Mouse (Mus musculus): ENCODE data around the gene Lpcat2. TPM values are rescaled to one million over a fixed set of nuclear protein-coding genes. Genes with fewer than 3 reads are reported as not detected.

Lpcat2 gene
- polyA plus RNA-seq, 1 experiment from 2014 or later, result 7.2 TPM

GRCm38 (mm10) chr8:92916082-92916481 lies 60.9 kb downstream of the Lpcat2 start:
- H3K9me3 ChIP-seq, result no peaks in the 10 kb centered on the region
- H3K4me2 ChIP-seq (replicated peaks), result no peak overlapping the region
- 85% methylated on average over 3 of the region's 3 CpGs for WGBS
- H3K4me1 ChIP-seq, result no peaks in the 10 kb centered on the region
- no peak overlapping the region for H3K27ac ChIP-seq
- no peaks in the 10 kb centered on the region for H3K36me3 ChIP-seq
- no peak for ATAC-seq (ENCODE audit: insufficient number of reproducible peaks, insufficient read depth, low FRiP score, low TSS enrichment)
- no peak overlapping the region for H3K9ac ChIP-seq
- H3K4me3 ChIP-seq, result no peak overlapping the region
- H3K27me3 ChIP-seq, result no peaks in the 10 kb centered on the region

GRCm38 (mm10) chr8:92921768-92922167 lies 66.6 kb downstream of the Lpcat2 start:
- no peak overlapping the region for H3K4me2 ChIP-seq (replicated peaks)
- WGBS, result 84% methylated on average over 3 of the region's 3 CpGs
- no peaks in the 10 kb centered on the region for H3K27me3 ChIP-seq
- no peak overlapping the region for H3K9ac ChIP-seq
- ATAC-seq (ENCODE audit: insufficient number of reproducible peaks, insufficient read depth, low FRiP score, low TSS enrichment), result no peak
- no peak overlapping the region for H3K27ac ChIP-seq
- no peaks in the 10 kb centered on the region for H3K9me3 ChIP-seq
- H3K4me1 ChIP-seq, result 0 out of 2 replicates have a peak, but pooled peaks cover 5% of the 10 kb centered on the region
- no peaks in the 10 kb centered on the region for H3K36me3 ChIP-seq
- no peak overlapping the region for H3K4me3 ChIP-seq

DNA sequence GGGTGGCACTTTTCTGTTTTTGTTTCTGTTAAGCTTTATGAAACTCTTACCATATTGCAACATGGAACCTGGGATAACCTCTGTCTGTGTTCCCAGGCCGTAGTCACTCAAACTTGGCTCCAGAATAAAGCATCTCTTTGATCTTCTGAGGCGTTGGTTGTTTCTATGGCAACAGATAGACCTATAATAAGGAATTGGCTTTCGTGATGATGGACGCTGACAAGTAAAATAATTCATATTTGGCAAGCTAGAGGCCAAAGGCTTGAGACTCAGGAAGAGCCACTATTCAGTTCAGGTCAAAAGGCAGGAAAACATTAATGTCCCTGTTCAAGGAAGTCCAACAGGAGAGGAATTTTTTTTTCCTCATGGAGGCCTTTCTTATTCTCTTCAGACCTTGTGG lies 73.8 kb downstream of the Lpcat2 start:
- Histone ChIP-seq H3K27me3 (no peaks in the 10 kb centered on the region), H3K9ac (no peak overlapping the region), H3K36me3 (no peaks in the 10 kb centered on the region), H3K4me1 (no peaks in the 10 kb centered on the region), H3K27ac (no peak overlapping the region), H3K9me3 (0 out of 2 replicates have a peak, but pooled peaks cover 4% of the 10 kb centered on the region), H3K4me2 (replicated peaks) (no peak overlapping the region), H3K4me3 (no peak overlapping the region)
- ATAC-seq (ENCODE audit: insufficient number of reproducible peaks, insufficient read depth, low FRiP score, low TSS enrichment), result no peak
- 69% methylated on average over 4 of the region's 4 CpGs for WGBS

GRCm38 (mm10) chr8:92938056-92938455 lies 82.9 kb downstream of the Lpcat2 start:
- H3K9me3 ChIP-seq, result no peaks in the 10 kb centered on the region
- no peak for ATAC-seq (ENCODE audit: insufficient number of reproducible peaks, insufficient read depth, low FRiP score, low TSS enrichment)
- 79% methylated on average over 4 of the region's 4 CpGs for WGBS

DNA sequence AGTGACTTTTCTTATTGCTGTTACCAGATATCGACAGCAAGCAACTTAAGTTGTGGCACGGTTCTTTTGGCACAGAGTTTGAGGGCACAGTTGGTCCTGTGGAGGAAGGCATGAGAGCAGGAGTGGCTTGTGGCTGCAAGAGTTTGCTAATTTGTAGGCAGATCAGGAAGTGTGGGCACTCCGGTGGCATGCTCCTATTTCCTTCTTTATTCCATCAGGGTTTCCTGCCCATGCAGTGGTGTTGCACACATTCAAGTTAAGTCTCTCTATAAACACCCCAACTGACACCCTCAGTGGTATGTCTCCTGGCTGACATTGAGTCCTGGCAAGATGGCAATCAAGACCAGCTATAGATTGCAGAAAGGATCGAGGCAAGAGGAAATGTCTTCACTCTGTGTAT lies 93.9 kb downstream of the Lpcat2 start:
- no peaks in the 10 kb centered on the region for H3K27me3 ChIP-seq
- no peak for ATAC-seq (ENCODE audit: insufficient number of reproducible peaks, insufficient read depth, low FRiP score, low TSS enrichment)

More at GRCm38 (mm10) chr8:92938056-92938455, 82.9 kb downstream of the Lpcat2 start:
- H3K27me3 ChIP-seq, result no peaks in the 10 kb centered on the region
- H3K4me2 ChIP-seq (replicated peaks), result no peak overlapping the region
- H3K9ac ChIP-seq, result no peak overlapping the region
- no peak overlapping the region for H3K27ac ChIP-seq
- H3K4me3 ChIP-seq, result no peak overlapping the region
- H3K36me3 ChIP-seq, result no peaks in the 10 kb centered on the region
- no peaks in the 10 kb centered on the region for H3K4me1 ChIP-seq

DNA sequence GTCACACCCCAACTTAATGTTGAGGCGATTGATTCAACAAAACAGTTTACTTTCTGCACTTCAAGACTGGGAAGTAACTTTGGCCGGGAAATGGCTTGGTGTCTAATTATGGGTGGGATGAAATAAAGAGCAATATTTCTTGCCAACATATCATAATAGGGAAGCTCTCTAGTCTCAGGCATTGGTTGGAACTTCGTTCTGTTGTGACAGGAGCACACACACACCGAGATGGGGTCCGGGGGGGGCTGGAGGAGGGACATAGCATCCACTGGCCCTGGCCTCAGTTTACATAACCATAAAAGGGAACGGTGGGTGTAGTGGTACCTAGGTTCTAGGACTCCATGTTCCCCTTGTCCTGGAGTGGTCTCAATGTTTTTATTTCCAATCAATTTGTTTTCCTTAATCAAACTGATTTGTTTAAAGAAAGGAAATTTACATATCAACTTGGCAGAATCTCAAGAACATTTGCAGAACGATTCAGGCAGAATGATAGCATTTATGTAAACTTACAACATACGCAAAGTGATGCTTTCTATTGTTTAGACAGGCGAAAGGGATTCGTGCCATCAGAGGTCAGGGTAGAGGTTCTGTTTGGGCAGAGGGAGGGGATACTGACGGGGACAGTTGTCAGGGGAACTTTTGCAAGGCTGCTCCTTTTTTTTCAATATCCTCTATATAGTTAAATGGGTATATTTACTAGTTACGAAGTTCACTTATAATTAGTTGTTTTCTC lies 95.7 kb downstream of the Lpcat2 start:
- H3K27ac ChIP-seq, result no peak overlapping the region
- WGBS, result 74% methylated on average over 12 of the region's 12 CpGs
- H3K9ac ChIP-seq, result no peak overlapping the region
- ATAC-seq (ENCODE audit: insufficient number of reproducible peaks, insufficient read depth, low FRiP score, low TSS enrichment), result no peak
- no peaks in the 10 kb centered on the region for H3K9me3 ChIP-seq
- no peak overlapping the region for H3K4me2 ChIP-seq (replicated peaks)
- H3K4me1 ChIP-seq, result no peaks in the 10 kb centered on the region
- H3K27me3 ChIP-seq, result no peaks in the 10 kb centered on the region
- no peaks in the 10 kb centered on the region for H3K36me3 ChIP-seq
- no peak overlapping the region for H3K4me3 ChIP-seq

More for the DNA sequence above, 93.9 kb downstream of the Lpcat2 start:
- Histone ChIP-seq H3K27ac (no peak overlapping the region), H3K9me3 (no peaks in the 10 kb centered on the region), H3K9ac (no peak overlapping the region), H3K4me2 (replicated peaks) (no peak overlapping the region), H3K4me1 (no peaks in the 10 kb centered on the region), H3K36me3 (no peaks in the 10 kb centered on the region), H3K4me3 (no peak overlapping the region)
- 89% methylated on average over 4 of the region's 4 CpGs for WGBS

DNA sequence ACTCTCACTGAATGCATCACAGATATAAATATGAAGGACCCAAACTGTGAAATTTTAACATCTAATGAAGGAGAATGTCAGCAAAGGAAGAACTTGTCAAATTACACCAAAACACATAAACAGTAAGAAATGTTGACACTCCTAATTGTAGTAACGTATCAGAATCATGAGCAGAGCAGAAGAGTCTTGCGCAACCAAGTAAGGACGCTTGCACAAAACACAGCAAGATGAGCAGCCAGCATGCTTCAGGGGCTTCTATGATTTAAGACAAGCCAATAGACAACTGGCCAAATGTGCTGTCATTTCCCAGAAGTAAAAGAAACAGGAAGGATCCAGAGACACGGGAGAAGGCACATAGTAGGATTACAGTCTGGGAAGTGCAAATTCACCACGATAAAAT lies 98.9 kb downstream of the Lpcat2 start:
- ATAC-seq (ENCODE audit: insufficient number of reproducible peaks, insufficient read depth, low FRiP score, low TSS enrichment), result no peak
- Histone ChIP-seq H3K27me3 (0 out of 2 replicates have a peak, but pooled peaks cover 4% of the 10 kb centered on the region), H3K27ac (no peak overlapping the region), H3K9ac (no peak overlapping the region), H3K4me3 (no peak overlapping the region), H3K36me3 (no peaks in the 10 kb centered on the region), H3K4me1 (no peaks in the 10 kb centered on the region), H3K9me3 (no peaks in the 10 kb centered on the region), H3K4me2 (replicated peaks) (no peak overlapping the region)
- 83% methylated on average over 5 of the region's 5 CpGs for WGBS

GRCm38 (mm10) chr8:92959779-92960178 lies 104.6 kb downstream of the Lpcat2 start, which contains the start of gene Slc6a2:
Gene Slc6a2 (plus strand): TSS chr8:92960079.
- Histone ChIP-seq H3K9me3 (no peaks in the 10 kb centered on the region), H3K4me3 (peak within 1 kb of the TSS; percentile 45), H3K4me2 (replicated peaks) (peak within 1 kb of the TSS; percentile 94), H3K36me3 (no peaks in the 10 kb centered on the region), H3K4me1 (peaks cover 11% of the 10 kb centered on the region), H3K27ac (no peak within 1 kb of the TSS), H3K9ac (peak within 1 kb of the TSS; percentile 39; the same call in 1 of the 2 replicates), H3K27me3 (peaks cover 51% of the 10 kb centered on the region)
- 56% methylated on average over 10 of the region's 10 CpGs for WGBS
- no peak for ATAC-seq (ENCODE audit: insufficient number of reproducible peaks, insufficient read depth, low FRiP score, low TSS enrichment)

DNA sequence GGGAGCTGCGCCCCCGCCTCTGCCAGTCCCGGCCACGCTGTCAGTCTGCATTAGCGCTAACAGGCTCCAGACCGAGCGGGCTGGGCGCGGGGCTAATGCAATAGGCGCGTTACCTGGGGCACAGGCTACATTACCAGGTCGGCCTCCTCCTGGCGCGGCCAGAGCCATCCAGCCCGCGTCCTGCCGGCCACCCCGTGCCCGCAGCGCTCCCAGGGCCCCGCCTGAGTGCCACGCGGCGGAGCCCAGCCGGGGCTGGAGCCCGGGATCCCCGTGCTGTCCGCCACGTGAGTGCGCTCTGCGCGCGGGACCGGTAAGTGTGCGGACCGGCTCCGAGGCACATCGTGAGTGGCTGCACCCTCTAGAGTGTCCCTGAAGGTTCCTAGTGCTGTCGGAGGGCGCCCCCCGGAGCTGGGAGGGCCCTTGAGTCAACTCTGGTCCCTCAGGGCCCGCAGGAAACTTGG lies 105.3 kb downstream of the Lpcat2 start:
- Histone ChIP-seq H3K9me3 (no peaks in the 10 kb centered on the region), H3K27me3 (peaks cover 51% of the 10 kb centered on the region), H3K4me2 (replicated peaks) (peak overlapping the region; percentile 94), H3K4me1 (peaks cover 11% of the 10 kb centered on the region), H3K4me3 (peak overlapping the region; percentile 45), H3K36me3 (no peaks in the 10 kb centered on the region), H3K27ac (no peak overlapping the region), H3K9ac (peak overlapping the region; percentile 39; the same call in 1 of the 2 replicates)
- 0 out of 2 replicates have a peak, but pooled peaks have one; percentile 47 for ATAC-seq (ENCODE audit: insufficient number of reproducible peaks, insufficient read depth, low FRiP score, low TSS enrichment)
- under 1% methylated on average over 42 of the region's 42 CpGs for WGBS

DNA sequence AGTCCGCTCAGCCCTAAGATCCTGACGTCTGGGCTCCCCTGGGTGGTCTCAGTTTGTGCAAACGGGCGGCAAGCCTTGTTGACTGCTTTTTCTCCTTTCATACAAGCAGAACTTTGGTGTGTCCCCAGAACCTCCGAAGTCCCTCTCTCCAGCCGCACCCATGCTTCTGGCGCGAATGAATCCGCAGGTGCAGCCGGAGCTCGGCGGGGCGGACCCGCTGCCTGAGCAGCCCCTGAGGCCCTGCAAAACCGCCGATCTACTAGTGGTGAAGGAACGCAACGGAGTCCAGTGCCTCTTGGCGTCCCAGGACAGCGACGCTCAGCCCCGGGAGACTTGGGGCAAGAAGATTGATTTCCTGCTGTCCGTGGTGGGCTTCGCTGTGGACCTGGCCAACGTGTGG lies 105.9 kb downstream of the Lpcat2 start:
- H3K9ac ChIP-seq, result no peak overlapping the region
- H3K4me3 ChIP-seq, result peak overlapping the region; percentile 45
- 2% methylated on average over 25 of the region's 25 CpGs for WGBS
- H3K4me2 ChIP-seq (replicated peaks), result peak overlapping the region; percentile 94
- H3K9me3 ChIP-seq, result no peaks in the 10 kb centered on the region
- ATAC-seq (ENCODE audit: insufficient number of reproducible peaks, insufficient read depth, low FRiP score, low TSS enrichment), result no peak
- peaks cover 51% of the 10 kb centered on the region for H3K27me3 ChIP-seq
- H3K36me3 ChIP-seq, result no peaks in the 10 kb centered on the region
- peaks cover 11% of the 10 kb centered on the region for H3K4me1 ChIP-seq
- H3K27ac ChIP-seq, result no peak overlapping the region

GRCm38 (mm10) chr8:92964556-92964955 lies 109.4 kb downstream of the Lpcat2 start:
- Histone ChIP-seq H3K27me3 (peaks cover 43% of the 10 kb centered on the region), H3K4me3 (no peak overlapping the region), H3K27ac (no peak overlapping the region), H3K9me3 (no peaks in the 10 kb centered on the region), H3K36me3 (no peaks in the 10 kb centered on the region), H3K4me1 (peaks cover 11% of the 10 kb centered on the region), H3K4me2 (replicated peaks) (no peak overlapping the region), H3K9ac (no peak overlapping the region)
- WGBS, result 68% methylated on average over 2 of the region's 2 CpGs
- ATAC-seq (ENCODE audit: insufficient number of reproducible peaks, insufficient read depth, low FRiP score, low TSS enrichment), result no peak

Data from embryonic facial prominence, embryonic 12.5 days (tissue).